Mouse (Mus musculus): Measurements from ENCODE around the gene Mgat4b. TPM values are rescaled to one million over a fixed set of nuclear protein-coding genes. Genes with fewer than 3 reads are reported as not detected.

Mgat4b gene
- polyA plus RNA-seq, 1 experiment from 2014 or later = 7.3 TPM

- H3K4me1 ChIP-seq (replicated peaks; ENCODE audit: control insufficient read depth, insufficient read depth, low read length) = peaks cover 8% of the 10 kb centered on the region
- H3K9ac ChIP-seq (ENCODE audit: low read length) = no peak overlapping the region
- ATAC-seq (ENCODE audit: low read depth) = no peak
- H3K4me2 ChIP-seq (ENCODE audit: low read depth, low read length) = no peak overlapping the region
- H3K9me3 ChIP-seq (ENCODE audit: control insufficient read depth, low read length) = no peaks in the 10 kb centered on the region
- peaks cover 43% of the 10 kb centered on the region for H3K36me3 ChIP-seq (ENCODE audit: control insufficient read depth, insufficient read depth, low read length)
- no peak overlapping the region for H3K27ac ChIP-seq (ENCODE audit: low read length)
- no peaks in the 10 kb centered on the region for H3K27me3 ChIP-seq (ENCODE audit: control insufficient read depth, insufficient read depth, low read depth, low read length)
- H3K4me3 ChIP-seq (ENCODE audit: low read length) = no peak overlapping the region
- WGBS = 92% methylated on average over 5 of the region's 5 CpGs
Measured at GRCm38 (mm10) chr11:50208039-50208438, 2.7 kb upstream of the Mgat4b start.

- H3K9me3 ChIP-seq (ENCODE audit: control insufficient read depth, low read length) = no peaks in the 10 kb centered on the region
- peak overlapping the region; percentile 98 for H3K9ac ChIP-seq (ENCODE audit: low read length)
- H3K4me1 ChIP-seq (replicated peaks; ENCODE audit: control insufficient read depth, insufficient read depth, low read length) = peaks cover 13% of the 10 kb centered on the region
- under 1% methylated on average over 22 of the region's 24 CpGs for WGBS
- ATAC-seq (ENCODE audit: low read depth) = peak; percentile 97
- no peaks in the 10 kb centered on the region for H3K27me3 ChIP-seq (ENCODE audit: control insufficient read depth, insufficient read depth, low read depth, low read length)
- peaks cover 26% of the 10 kb centered on the region for H3K36me3 ChIP-seq (ENCODE audit: control insufficient read depth, insufficient read depth, low read length)
- H3K4me2 ChIP-seq (ENCODE audit: low read depth, low read length) = peak overlapping the region; percentile 75
- peak overlapping the region; percentile 93 for H3K4me3 ChIP-seq (ENCODE audit: low read length)
- H3K27ac ChIP-seq (ENCODE audit: low read length) = peak overlapping the region; percentile 99
Measured at GRCm38 (mm10) chr11:50210101-50210504, 587 bp upstream of the Mgat4b start.

- Histone ChIP-seq H3K4me3 (ENCODE audit: low read length) (peak overlapping the region; percentile 93), H3K4me1 (replicated peaks; ENCODE audit: control insufficient read depth, insufficient read depth, low read length) (peaks cover 20% of the 10 kb centered on the region), H3K36me3 (ENCODE audit: control insufficient read depth, insufficient read depth, low read length) (peaks cover 14% of the 10 kb centered on the region), H3K9me3 (ENCODE audit: control insufficient read depth, low read length) (no peaks in the 10 kb centered on the region), H3K27ac (ENCODE audit: low read length) (no peak overlapping the region; the same call in 1 of the 2 replicates), H3K9ac (ENCODE audit: low read length) (peak overlapping the region; percentile 98), H3K4me2 (ENCODE audit: low read depth, low read length) (peak overlapping the region; percentile 75), H3K27me3 (ENCODE audit: control insufficient read depth, insufficient read depth, low read depth, low read length) (no peaks in the 10 kb centered on the region)
- 91% methylated on average over 3 of the region's 3 CpGs for WGBS
- no peak for ATAC-seq (ENCODE audit: low read depth)
Measured at GRCm38 (mm10) chr11:50211322-50212059, 801 bp downstream of the Mgat4b start.

- H3K27me3 ChIP-seq (ENCODE audit: control insufficient read depth, insufficient read depth, low read depth, low read length) = no peaks in the 10 kb centered on the region
- H3K9me3 ChIP-seq (ENCODE audit: control insufficient read depth, low read length) = no peaks in the 10 kb centered on the region
- no peak for ATAC-seq (ENCODE audit: low read depth)
- H3K9ac ChIP-seq (ENCODE audit: low read length) = no peak overlapping the region
- peaks cover 21% of the 10 kb centered on the region for H3K4me1 ChIP-seq (replicated peaks; ENCODE audit: control insufficient read depth, insufficient read depth, low read length)
- no peak overlapping the region for H3K4me3 ChIP-seq (ENCODE audit: low read length)
- peaks cover 7% of the 10 kb centered on the region for H3K36me3 ChIP-seq (ENCODE audit: control insufficient read depth, insufficient read depth, low read length)
- no peak overlapping the region for H3K27ac ChIP-seq (ENCODE audit: low read length)
- WGBS = 64% methylated on average over 3 of the region's 3 CpGs
- H3K4me2 ChIP-seq (ENCODE audit: low read depth, low read length) = no peak overlapping the region
Measured at GRCm38 (mm10) chr11:50212060-50212739, 1.5 kb downstream of the Mgat4b start.

- no peak overlapping the region for H3K4me3 ChIP-seq (ENCODE audit: low read length)
- H3K27me3 ChIP-seq (ENCODE audit: control insufficient read depth, insufficient read depth, low read depth, low read length) = no peaks in the 10 kb centered on the region
- no peaks in the 10 kb centered on the region for H3K9me3 ChIP-seq (ENCODE audit: control insufficient read depth, low read length)
- H3K4me2 ChIP-seq (ENCODE audit: low read depth, low read length) = no peak overlapping the region
- no peaks in the 10 kb centered on the region for H3K36me3 ChIP-seq (ENCODE audit: control insufficient read depth, insufficient read depth, low read length)
- no peak for ATAC-seq (ENCODE audit: low read depth)
- WGBS = 41% methylated on average over 11 of the region's 11 CpGs
- no peak overlapping the region for H3K9ac ChIP-seq (ENCODE audit: low read length)
- H3K27ac ChIP-seq (ENCODE audit: low read length) = no peak overlapping the region
- H3K4me1 ChIP-seq (replicated peaks; ENCODE audit: control insufficient read depth, insufficient read depth, low read length) = peaks cover 21% of the 10 kb centered on the region
Measured at GRCm38 (mm10) chr11:50212848-50213758, 2.4 kb downstream of the Mgat4b start.

GRCm38 (mm10) chr11:50214631-50215030, 3.9 kb downstream of the Mgat4b start:
- no peak for ATAC-seq (ENCODE audit: low read depth)
- WGBS = 86% methylated on average over 6 of the region's 6 CpGs
- Histone ChIP-seq H3K36me3 (ENCODE audit: control insufficient read depth, insufficient read depth, low read length) (no peaks in the 10 kb centered on the region), H3K27ac (ENCODE audit: low read length) (no peak overlapping the region), H3K4me3 (ENCODE audit: low read length) (no peak overlapping the region), H3K9ac (ENCODE audit: low read length) (no peak overlapping the region), H3K9me3 (ENCODE audit: control insufficient read depth, low read length) (no peaks in the 10 kb centered on the region), H3K4me2 (ENCODE audit: low read depth, low read length) (no peak overlapping the region), H3K4me1 (replicated peaks; ENCODE audit: control insufficient read depth, insufficient read depth, low read length) (peaks cover 19% of the 10 kb centered on the region), H3K27me3 (ENCODE audit: control insufficient read depth, insufficient read depth, low read depth, low read length) (no peaks in the 10 kb centered on the region)

GRCm38 (mm10) chr11:50215633-50216032, 4.9 kb downstream of the Mgat4b start:
- no peaks in the 10 kb centered on the region for H3K9me3 ChIP-seq (ENCODE audit: control insufficient read depth, low read length)
- WGBS = 20% methylated on average over 9 of the region's 9 CpGs
- no peak overlapping the region for H3K4me3 ChIP-seq (ENCODE audit: low read length)
- no peak overlapping the region for H3K4me2 ChIP-seq (ENCODE audit: low read depth, low read length)
- H3K9ac ChIP-seq (ENCODE audit: low read length) = no peak overlapping the region
- no peaks in the 10 kb centered on the region for H3K36me3 ChIP-seq (ENCODE audit: control insufficient read depth, insufficient read depth, low read length)
- peaks cover 19% of the 10 kb centered on the region for H3K4me1 ChIP-seq (replicated peaks; ENCODE audit: control insufficient read depth, insufficient read depth, low read length)
- ATAC-seq (ENCODE audit: low read depth) = no peak
- no peaks in the 10 kb centered on the region for H3K27me3 ChIP-seq (ENCODE audit: control insufficient read depth, insufficient read depth, low read depth, low read length)
- no peak overlapping the region for H3K27ac ChIP-seq (ENCODE audit: low read length)

- H3K27ac ChIP-seq (ENCODE audit: low read length) = no peak overlapping the region
- 70% methylated on average over 4 of the region's 4 CpGs for WGBS
- H3K4me3 ChIP-seq (ENCODE audit: low read length) = no peak overlapping the region
- no peaks in the 10 kb centered on the region for H3K27me3 ChIP-seq (ENCODE audit: control insufficient read depth, insufficient read depth, low read depth, low read length)
- peaks cover 12% of the 10 kb centered on the region; the same call in 1 of the 2 replicates for H3K4me1 ChIP-seq (replicated peaks; ENCODE audit: control insufficient read depth, insufficient read depth, low read length)
- H3K36me3 ChIP-seq (ENCODE audit: control insufficient read depth, insufficient read depth, low read length) = no peaks in the 10 kb centered on the region
- no peak for ATAC-seq (ENCODE audit: low read depth)
- H3K4me2 ChIP-seq (ENCODE audit: low read depth, low read length) = no peak overlapping the region
- H3K9ac ChIP-seq (ENCODE audit: low read length) = no peak overlapping the region
- H3K9me3 ChIP-seq (ENCODE audit: control insufficient read depth, low read length) = no peaks in the 10 kb centered on the region
Measured at GRCm38 (mm10) chr11:50216724-50217366, 6.2 kb downstream of the Mgat4b start.

Measured in lung, embryonic 16.5 days (tissue).